Mouse (Mus musculus): ENCODE results near the gene Trim28. TPM values are rescaled to one million over a fixed set of nuclear protein-coding genes. Genes with fewer than 3 reads are reported as not detected.

Gene Trim28
- polyA plus RNA-seq, 1 experiment from 2014 or later, result 245 TPM

DNA sequence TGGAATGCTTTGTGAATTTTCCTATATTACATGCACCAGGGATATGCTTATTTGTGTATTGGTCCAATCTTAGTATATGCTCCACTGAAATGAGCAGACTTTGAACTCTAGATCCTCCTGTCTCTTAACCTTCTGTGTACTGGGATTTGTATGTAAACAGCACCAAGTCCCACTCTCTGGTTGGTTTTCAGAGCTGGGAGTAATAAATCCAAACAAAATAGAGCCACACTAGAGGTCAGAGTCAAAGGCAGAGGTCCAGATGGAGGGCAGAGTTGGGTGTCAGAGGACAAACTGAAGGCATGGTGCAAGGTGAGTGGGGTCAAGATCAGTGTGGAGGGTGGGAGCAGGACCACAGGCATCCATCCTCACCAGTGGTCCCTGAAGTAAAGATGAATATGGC lies 3.1 kb upstream of the Trim28 start:
- no peak overlapping the region for H3K4me2 ChIP-seq (replicated peaks; ENCODE audit: low read depth, low read length)
- no peaks in the 10 kb centered on the region for H3K36me3 ChIP-seq (ENCODE audit: insufficient read depth, low read length)
- H3K9ac ChIP-seq (replicated peaks; ENCODE audit: low read length), result no peak overlapping the region
- no peaks in the 10 kb centered on the region for H3K27me3 ChIP-seq (ENCODE audit: insufficient read depth, low read length)
- H3K4me1 ChIP-seq (ENCODE audit: insufficient read depth, low read length), result no peaks in the 10 kb centered on the region
- H3K9me3 ChIP-seq (ENCODE audit: low read length), result no peaks in the 10 kb centered on the region
- ATAC-seq (ENCODE audit: low FRiP score, low TSS enrichment), result no peak
- no peak overlapping the region for H3K27ac ChIP-seq (ENCODE audit: low read length)
- no peak overlapping the region for H3K4me3 ChIP-seq (ENCODE audit: low read length)

DNA sequence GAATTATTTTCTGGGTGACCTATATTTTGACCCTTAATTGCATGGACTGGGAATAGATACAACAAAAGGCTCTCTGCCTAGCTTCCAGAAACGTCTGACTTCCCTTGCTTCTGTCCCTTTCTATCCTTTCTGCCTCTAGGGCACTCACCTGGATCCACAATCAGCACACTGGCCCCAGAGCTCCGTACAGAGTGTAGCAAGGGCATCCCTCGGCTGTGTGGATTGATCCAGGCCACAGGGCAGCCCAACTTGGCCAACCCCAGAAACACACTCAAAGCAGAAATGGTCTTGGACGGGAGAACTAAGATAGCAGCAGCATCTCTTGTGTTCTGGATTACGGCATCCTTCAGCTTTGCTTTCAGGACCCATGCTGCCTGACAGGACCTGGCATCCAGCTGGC lies 1.7 kb upstream of the Trim28 start:
- H3K36me3 ChIP-seq (ENCODE audit: insufficient read depth, low read length), result no peaks in the 10 kb centered on the region
- H3K9me3 ChIP-seq (ENCODE audit: low read length), result no peaks in the 10 kb centered on the region
- WGBS, result 69% methylated on average over 5 of the region's 5 CpGs
- H3K27ac ChIP-seq (ENCODE audit: low read length), result no peak overlapping the region
- H3K9ac ChIP-seq (replicated peaks; ENCODE audit: low read length), result no peak overlapping the region
- no peak overlapping the region for H3K4me3 ChIP-seq (ENCODE audit: low read length)
- H3K27me3 ChIP-seq (ENCODE audit: insufficient read depth, low read length), result no peaks in the 10 kb centered on the region
- no peaks in the 10 kb centered on the region for H3K4me1 ChIP-seq (ENCODE audit: insufficient read depth, low read length)
- H3K4me2 ChIP-seq (replicated peaks; ENCODE audit: low read depth, low read length), result no peak overlapping the region
- ATAC-seq (ENCODE audit: low FRiP score, low TSS enrichment), result no peak

DNA sequence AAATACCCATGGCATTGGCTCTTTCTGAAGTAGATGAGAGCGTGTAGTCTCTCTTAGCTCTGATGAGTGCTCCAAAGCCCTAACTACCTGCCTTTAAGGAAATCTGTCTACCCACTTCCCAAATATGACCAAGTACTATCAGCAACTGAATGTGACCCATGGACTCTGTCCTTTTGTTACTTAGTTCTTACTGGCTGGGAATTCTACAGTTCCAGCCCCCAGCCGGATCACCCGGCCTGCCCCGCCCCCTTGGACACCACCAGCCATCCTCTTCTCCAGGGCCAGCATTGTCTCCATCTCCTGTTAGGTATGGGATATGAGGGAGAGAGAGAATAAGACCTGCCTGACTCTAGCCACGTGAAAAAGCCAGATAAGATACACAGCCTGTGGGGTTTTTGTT lies 861 bp upstream of the Trim28 start, which contains the start of gene Slc27a5:
Gene Slc27a5 (minus strand): TSS at position 140 of the 400 bp plus-strand sequence.
- Histone ChIP-seq H3K4me2 (replicated peaks; ENCODE audit: low read depth, low read length) (no peak within 1 kb of the TSS), H3K27ac (ENCODE audit: low read length) (no peak within 1 kb of the TSS), H3K36me3 (ENCODE audit: insufficient read depth, low read length) (no peaks in the 10 kb centered on the region), H3K9ac (replicated peaks; ENCODE audit: low read length) (no peak within 1 kb of the TSS), H3K4me1 (ENCODE audit: insufficient read depth, low read length) (no peaks in the 10 kb centered on the region), H3K4me3 (ENCODE audit: low read length) (no peak within 1 kb of the TSS), H3K27me3 (ENCODE audit: insufficient read depth, low read length) (no peaks in the 10 kb centered on the region), H3K9me3 (ENCODE audit: low read length) (no peaks in the 10 kb centered on the region)
- WGBS, result 69% methylated on average over 5 of the region's 5 CpGs
- ATAC-seq (ENCODE audit: low FRiP score, low TSS enrichment), result no peak

DNA sequence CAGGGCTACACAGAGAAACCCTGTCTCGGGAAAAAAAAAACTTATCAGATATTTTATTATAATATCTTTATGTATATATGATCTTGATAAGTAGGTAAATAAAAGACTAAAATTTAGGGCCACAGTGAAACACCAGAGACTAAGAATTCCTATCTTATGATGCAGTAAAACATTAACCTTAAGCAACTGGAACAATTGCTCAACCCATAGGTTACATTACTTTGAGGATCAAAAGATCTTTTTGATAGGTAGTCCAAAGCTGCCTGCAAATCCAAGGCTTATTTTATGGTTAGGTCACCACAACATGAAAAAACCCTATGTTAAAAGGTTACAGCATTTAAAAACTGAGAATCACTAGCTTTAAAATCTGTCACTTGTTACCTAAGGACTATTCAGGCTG lies 2.7 kb downstream of the Trim28 start:
- no peak for ATAC-seq (ENCODE audit: low FRiP score, low TSS enrichment)
- Histone ChIP-seq H3K4me2 (replicated peaks; ENCODE audit: low read depth, low read length) (no peak overlapping the region), H3K4me1 (ENCODE audit: insufficient read depth, low read length) (0 out of 2 replicates have a peak, but pooled peaks cover under 1% of the 10 kb centered on the region), H3K27ac (ENCODE audit: low read length) (no peak overlapping the region), H3K9ac (replicated peaks; ENCODE audit: low read length) (no peak overlapping the region), H3K27me3 (ENCODE audit: insufficient read depth, low read length) (no peaks in the 10 kb centered on the region), H3K4me3 (ENCODE audit: low read length) (no peak overlapping the region), H3K9me3 (ENCODE audit: low read length) (no peaks in the 10 kb centered on the region), H3K36me3 (ENCODE audit: insufficient read depth, low read length) (peaks cover 16% of the 10 kb centered on the region)
- 79% methylated on average over 1 of the region's 1 CpGs for WGBS

DNA sequence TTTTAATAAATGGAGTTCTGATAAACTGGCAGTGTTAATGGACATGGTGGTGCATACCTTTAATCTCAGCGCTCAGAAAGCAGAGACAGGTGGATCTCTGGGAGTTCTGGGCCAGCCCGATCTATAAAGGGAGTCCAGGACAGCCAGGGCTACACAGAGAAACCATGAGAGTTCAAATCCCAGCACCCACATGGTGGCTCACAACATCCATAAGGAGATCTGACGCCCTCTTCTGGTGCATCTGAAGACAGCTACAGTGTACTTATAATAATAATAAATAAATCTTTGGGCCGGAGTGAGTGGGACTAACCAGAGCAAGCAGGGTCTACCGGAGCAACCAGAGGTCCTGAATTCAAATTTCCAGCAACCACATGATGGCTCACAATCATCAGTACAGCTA lies 4.5 kb downstream of the Trim28 start:
- Histone ChIP-seq H3K4me1 (ENCODE audit: insufficient read depth, low read length) (peaks cover 18% of the 10 kb centered on the region), H3K4me3 (ENCODE audit: low read length) (no peak overlapping the region), H3K4me2 (replicated peaks; ENCODE audit: low read depth, low read length) (no peak overlapping the region), H3K27ac (ENCODE audit: low read length) (no peak overlapping the region), H3K36me3 (ENCODE audit: insufficient read depth, low read length) (peaks cover 28% of the 10 kb centered on the region), H3K27me3 (ENCODE audit: insufficient read depth, low read length) (no peaks in the 10 kb centered on the region), H3K9ac (replicated peaks; ENCODE audit: low read length) (no peak overlapping the region), H3K9me3 (ENCODE audit: low read length) (no peaks in the 10 kb centered on the region)
- ATAC-seq (ENCODE audit: low FRiP score, low TSS enrichment), result no peak
- WGBS, result 83% methylated on average over 5 of the region's 5 CpGs

DNA sequence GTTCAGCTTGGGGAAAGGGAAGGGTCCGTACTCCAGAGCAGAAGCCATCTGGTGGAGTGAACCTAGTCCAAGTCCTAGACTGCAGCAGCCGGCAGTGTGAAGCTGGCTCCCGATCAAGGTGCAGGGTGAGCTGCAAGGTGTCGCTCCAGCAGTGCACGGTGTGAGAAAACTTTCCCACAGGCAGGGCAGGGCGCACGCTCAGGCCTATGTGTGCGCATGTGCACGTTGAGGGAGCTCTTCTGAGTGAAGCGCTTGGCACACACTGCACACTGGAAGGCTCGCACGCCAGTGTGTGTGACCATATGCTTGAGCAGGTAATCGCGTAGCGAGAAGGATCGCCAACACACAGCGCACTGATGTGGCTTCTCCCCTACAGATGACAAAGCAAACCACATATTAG lies 7.1 kb downstream of the Trim28 start:
- Histone ChIP-seq H3K9ac (replicated peaks; ENCODE audit: low read length) (no peak overlapping the region), H3K4me1 (ENCODE audit: insufficient read depth, low read length) (peaks cover 31% of the 10 kb centered on the region), H3K9me3 (ENCODE audit: low read length) (no peaks in the 10 kb centered on the region), H3K4me3 (ENCODE audit: low read length) (no peak overlapping the region), H3K27ac (ENCODE audit: low read length) (no peak overlapping the region), H3K27me3 (ENCODE audit: insufficient read depth, low read length) (no peaks in the 10 kb centered on the region), H3K4me2 (replicated peaks; ENCODE audit: low read depth, low read length) (no peak overlapping the region), H3K36me3 (ENCODE audit: insufficient read depth, low read length) (peaks cover 28% of the 10 kb centered on the region)
- no peak for ATAC-seq (ENCODE audit: low FRiP score, low TSS enrichment)
- WGBS, result 91% methylated on average over 17 of the region's 17 CpGs

DNA sequence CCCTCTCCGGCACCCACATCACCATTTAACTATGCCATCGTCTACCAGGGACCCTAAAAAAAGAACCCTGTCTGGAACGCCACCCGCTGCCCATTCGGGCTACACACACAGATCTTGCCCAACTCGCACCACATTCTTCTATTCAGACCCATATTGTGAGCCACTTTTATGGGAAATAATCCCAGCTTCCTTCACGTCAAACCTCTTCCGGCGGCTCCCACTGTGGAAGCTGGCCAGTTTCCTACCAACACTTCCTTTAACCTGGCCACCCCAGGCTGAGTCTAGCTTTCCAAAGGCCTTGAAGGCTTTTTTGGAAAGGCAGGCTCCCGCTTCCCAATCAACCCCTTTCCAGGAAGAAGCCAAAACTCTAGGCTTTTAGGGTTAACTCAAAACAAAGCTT lies 7.6 kb downstream of the Trim28 start:
- H3K27me3 ChIP-seq (ENCODE audit: insufficient read depth, low read length), result no peaks in the 10 kb centered on the region
- H3K27ac ChIP-seq (ENCODE audit: low read length), result 0 out of 2 replicates have a peak overlapping the region, but pooled peaks have one; percentile 0
- H3K4me3 ChIP-seq (ENCODE audit: low read length), result no peak overlapping the region
- H3K4me2 ChIP-seq (replicated peaks; ENCODE audit: low read depth, low read length), result no peak overlapping the region; the same call in 1 of the 2 replicates
- no peak for ATAC-seq (ENCODE audit: low FRiP score, low TSS enrichment)
- peaks cover 31% of the 10 kb centered on the region for H3K4me1 ChIP-seq (ENCODE audit: insufficient read depth, low read length)
- H3K36me3 ChIP-seq (ENCODE audit: insufficient read depth, low read length), result peaks cover 28% of the 10 kb centered on the region
- no peaks in the 10 kb centered on the region for H3K9me3 ChIP-seq (ENCODE audit: low read length)
- 85% methylated on average over 10 of the region's 10 CpGs for WGBS
- H3K9ac ChIP-seq (replicated peaks; ENCODE audit: low read length), result no peak overlapping the region

DNA sequence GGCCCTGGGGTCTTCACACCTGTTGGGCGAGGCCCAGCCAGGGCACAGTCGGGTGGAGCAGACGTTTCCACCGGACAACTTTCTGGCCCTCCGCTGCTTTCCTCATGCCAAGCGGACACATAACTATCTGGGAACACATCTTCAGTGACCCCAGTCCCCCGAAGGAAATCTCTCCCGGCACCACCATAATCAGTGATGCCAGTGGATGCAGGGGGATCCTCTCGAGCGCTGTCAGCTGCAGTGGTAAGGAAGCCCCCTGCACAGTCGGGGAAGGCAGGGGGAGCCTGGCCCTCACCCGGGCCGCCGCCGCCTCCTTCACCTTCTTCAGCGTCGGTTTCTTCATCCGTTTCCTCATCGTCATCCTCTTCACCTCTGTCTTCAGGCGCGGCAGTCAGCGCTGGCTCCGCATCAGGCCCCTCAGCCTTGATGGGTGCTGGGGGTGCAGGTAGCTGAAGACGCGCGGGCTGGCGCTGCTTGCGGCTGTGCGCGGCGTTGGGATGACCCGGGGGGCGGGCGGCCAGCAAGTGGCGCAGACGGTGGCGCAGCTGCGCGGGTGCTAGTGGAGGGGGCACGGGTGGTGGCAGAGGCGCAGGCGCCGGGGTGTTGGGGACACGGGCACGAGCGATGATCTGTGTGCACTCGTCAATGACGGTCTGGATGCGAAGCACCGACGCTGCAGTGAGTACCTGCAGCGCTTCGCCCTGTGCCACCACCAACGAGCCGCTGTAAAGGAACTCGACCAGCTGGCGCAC lies 8.6 kb downstream of the Trim28 start:
- no peaks in the 10 kb centered on the region for H3K9me3 ChIP-seq (ENCODE audit: low read length)
- no peak for ATAC-seq (ENCODE audit: low FRiP score, low TSS enrichment)
- H3K9ac ChIP-seq (replicated peaks; ENCODE audit: low read length), result peak overlapping the region; percentile 94
- H3K4me2 ChIP-seq (replicated peaks; ENCODE audit: low read depth, low read length), result peak overlapping the region; percentile 41
- H3K27ac ChIP-seq (ENCODE audit: low read length), result no peak overlapping the region
- peak overlapping the region; percentile 27 for H3K4me3 ChIP-seq (ENCODE audit: low read length)
- peaks cover 28% of the 10 kb centered on the region for H3K36me3 ChIP-seq (ENCODE audit: insufficient read depth, low read length)
- no peaks in the 10 kb centered on the region for H3K27me3 ChIP-seq (ENCODE audit: insufficient read depth, low read length)
- 38% methylated on average over 53 of the region's 57 CpGs for WGBS
- peaks cover 31% of the 10 kb centered on the region for H3K4me1 ChIP-seq (ENCODE audit: insufficient read depth, low read length)

DNA sequence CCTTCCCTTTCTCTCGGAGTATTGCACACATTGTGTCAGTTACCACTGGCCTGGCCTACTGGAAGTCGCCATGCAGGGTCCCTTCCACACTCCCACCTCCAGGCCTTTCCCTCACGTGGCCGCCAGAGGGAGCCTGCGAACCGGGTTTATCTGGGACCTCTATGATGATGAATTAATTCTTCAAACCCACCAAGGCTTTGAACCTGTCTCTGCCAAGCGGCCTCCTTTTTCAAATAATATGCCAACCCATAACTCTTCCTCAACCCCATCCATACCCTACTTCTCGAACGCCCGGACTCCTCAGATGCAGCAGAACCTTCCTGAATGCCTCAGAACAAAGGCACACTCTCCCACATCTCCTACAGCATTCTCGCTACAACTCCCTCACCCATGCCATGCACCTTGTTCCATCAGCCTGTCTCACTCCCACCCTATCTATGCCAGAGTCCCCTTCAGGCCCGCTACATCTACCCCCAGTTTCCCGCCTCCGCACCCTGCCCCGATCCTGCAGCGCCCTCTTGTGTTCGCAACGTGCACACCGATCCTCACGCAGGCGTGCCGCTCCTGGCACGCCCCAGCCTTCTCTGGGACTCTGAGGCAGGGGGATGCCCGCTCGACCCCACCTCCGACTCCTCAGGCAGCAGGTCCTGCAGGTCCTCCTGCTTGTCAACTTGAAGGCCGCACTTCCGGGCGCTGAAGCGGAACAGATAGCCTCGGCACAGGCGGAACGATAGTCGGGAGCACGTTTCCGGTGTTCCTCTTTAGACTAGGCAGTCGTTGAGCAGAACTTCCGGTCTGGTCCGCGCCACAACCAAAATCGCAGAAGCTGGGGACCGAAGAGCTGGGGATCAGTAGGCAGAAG lies 10.5 kb downstream of the Trim28 start:
- H3K9ac ChIP-seq (replicated peaks; ENCODE audit: low read length), result peak overlapping the region; percentile 94
- H3K4me1 ChIP-seq (ENCODE audit: insufficient read depth, low read length), result peaks cover 31% of the 10 kb centered on the region
- peak overlapping the region; percentile 77 for H3K4me3 ChIP-seq (ENCODE audit: low read length)
- peak overlapping the region; percentile 99 for H3K27ac ChIP-seq (ENCODE audit: low read length)
- H3K9me3 ChIP-seq (ENCODE audit: low read length), result no peaks in the 10 kb centered on the region
- WGBS, result 0% methylated on average over 42 of the region's 42 CpGs
- H3K27me3 ChIP-seq (ENCODE audit: insufficient read depth, low read length), result no peaks in the 10 kb centered on the region
- H3K4me2 ChIP-seq (replicated peaks; ENCODE audit: low read depth, low read length), result peak overlapping the region; percentile 66
- H3K36me3 ChIP-seq (ENCODE audit: insufficient read depth, low read length), result peaks cover 28% of the 10 kb centered on the region
- peak; percentile 93 for ATAC-seq (ENCODE audit: low FRiP score, low TSS enrichment)
